Mouse (Mus musculus) limb, embryonic 11.5 days (tissue): ENCODE measurements around the gene Cenpt. TPM values are rescaled to one million over a fixed set of nuclear protein-coding genes. Genes with fewer than 3 reads are reported as not detected.
A peak's percentile ranks its signal among the peaks of the same experiment; 100 is the strongest.

Experiments
- ATAC-seq: fragments of 200-750 bp; cut with Nextera tagmentation; 2 replicates; pipeline ENCODE4 v1.8.0; 2017; ENCODE audit warnings: low read depth; ENCODE audit not compliant: insufficient number of reproducible peaks, low FRiP score, low TSS enrichment
- DNase-seq: peaks from one replicate; pipeline ENCODE4 v3.0.0-alpha.2; 2015; ENCODE audit warnings: low spot score
- H3K27ac ChIP-seq: fragments of 300-500 bp; sonication (generic); replicated peaks from 2 replicates; pipeline ENCODE4 v1.5.1; 2014; ENCODE audit warnings: low read depth, mild to moderate bottlenecking, low read length
- H3K27me3 ChIP-seq: fragments of 300-500 bp; sonication (generic); 2 replicates; pipeline ENCODE4 v1.6.1; 2014; ENCODE audit warnings: mild to moderate bottlenecking, low read length, mixed read lengths; ENCODE audit not compliant: control insufficient read depth, insufficient read depth
- H3K36me3 ChIP-seq: fragments of 300-500 bp; sonication (generic); 2 replicates; pipeline ENCODE4 v1.6.1; 2014; ENCODE audit warnings: mild to moderate bottlenecking, low read length, moderate library complexity, mixed read lengths; ENCODE audit not compliant: control insufficient read depth, insufficient read depth
- H3K4me1 ChIP-seq: fragments of 300-500 bp; sonication (generic); 2 replicates; pipeline ENCODE4 v1.6.1; 2014; ENCODE audit warnings: low read length, mixed read lengths; ENCODE audit not compliant: control insufficient read depth, insufficient read depth
- H3K4me2 ChIP-seq: fragments of 300-500 bp; sonication (generic); 2 replicates; pipeline ENCODE4 v1.6.1; 2014; ENCODE audit warnings: low read depth, mild to moderate bottlenecking, moderate library complexity; ENCODE audit not compliant: severe bottlenecking
- H3K4me3 ChIP-seq: fragments of 300-500 bp; sonication (generic); 2 replicates; pipeline ENCODE4 v1.5.1; 2014; ENCODE audit warnings: low read depth, low read length
- H3K9ac ChIP-seq: fragments of 300-500 bp; sonication (generic); 2 replicates; pipeline ENCODE4 v1.6.1; 2014; ENCODE audit warnings: mild to moderate bottlenecking, low read length
- H3K9me3 ChIP-seq: fragments of 300-500 bp; sonication (generic); 2 replicates; pipeline ENCODE4 v1.6.1; 2016; ENCODE audit warnings: low read length; ENCODE audit not compliant: control insufficient read depth
- WGBS: fragments of 180-500 bp; shearing (Covaris S2); extraction: QIAGEN DNeasy Blood & Tissue Kit; methylation state at CpG from one replicate; pipeline ENCODE4 v1.1.7; 2014; 5-methylcytosine and 5-hydroxymethylcytosine counted together
- polyA plus RNA-seq: library from polyadenylated mRNA; unstranded; fragments of >200 nt; fragmentation: Nextera tagmentation; extraction: Ambion mirVana; gene quantifications from 2 replicates; pipeline ENCODE4 v1.2.1, GENCODE M21; 2014

Gene Cenpt
- polyA plus RNA-seq, 1 experiment from 2014 or later, result 48.8 TPM

- H3K4me1 ChIP-seq, result peaks cover 9% of the 10 kb centered on the region; the same call in 1 of the 2 replicates
- peak overlapping the region; percentile 99 for H3K4me3 ChIP-seq
- peak overlapping the region; percentile 86 for H3K9ac ChIP-seq
- H3K36me3 ChIP-seq, result peaks cover 8% of the 10 kb centered on the region; the same call in 1 of the 2 replicates
- ATAC-seq, result no peak
- no peaks in the 10 kb centered on the region for H3K27me3 ChIP-seq
- no peaks in the 10 kb centered on the region for H3K9me3 ChIP-seq
- no peak for DNase-seq
- WGBS, result 10% methylated on average over 4 of the region's 4 CpGs
- H3K4me2 ChIP-seq, result peak overlapping the region; percentile 63
- H3K27ac ChIP-seq, result no peak overlapping the region
These were observed 26.7 kb downstream of the Cenpt start for GRCm38 (mm10) chr8:105826379-105826778.

- Histone ChIP-seq H3K27ac (no peak overlapping the region), H3K9me3 (no peaks in the 10 kb centered on the region), H3K36me3 (peaks cover 12% of the 10 kb centered on the region; the same call in 1 of the 2 replicates), H3K4me3 (peak overlapping the region; percentile 99), H3K4me2 (peak overlapping the region; percentile 63; the same call in 1 of the 2 replicates), H3K27me3 (no peaks in the 10 kb centered on the region), H3K4me1 (peaks cover 9% of the 10 kb centered on the region; the same call in 1 of the 2 replicates), H3K9ac (no peak overlapping the region)
- no peak for DNase-seq
- ATAC-seq, result no peak
- 67% methylated on average over 4 of the region's 4 CpGs for WGBS
These were observed 27.6 kb downstream of the Cenpt start for GRCm38 (mm10) chr8:105825506-105825905.

GRCm38 (mm10) chr8:105820925-105821324 lies 32.2 kb downstream of the Cenpt start:
- H3K27me3 ChIP-seq, result no peaks in the 10 kb centered on the region
- H3K9ac ChIP-seq, result no peak overlapping the region
- no peaks in the 10 kb centered on the region for H3K9me3 ChIP-seq
- H3K4me1 ChIP-seq, result peaks cover 3% of the 10 kb centered on the region; the same call in 1 of the 2 replicates
- H3K4me3 ChIP-seq, result no peak overlapping the region
- ATAC-seq (peak; percentile 60; the same call in 1 of the 2 replicates), DNase-seq (no peak)
- 88% methylated on average over 1 of the region's 1 CpGs for WGBS
- H3K36me3 ChIP-seq, result peaks cover 13% of the 10 kb centered on the region; the same call in 1 of the 2 replicates
- no peak overlapping the region for H3K27ac ChIP-seq
- H3K4me2 ChIP-seq, result no peak overlapping the region

DNA sequence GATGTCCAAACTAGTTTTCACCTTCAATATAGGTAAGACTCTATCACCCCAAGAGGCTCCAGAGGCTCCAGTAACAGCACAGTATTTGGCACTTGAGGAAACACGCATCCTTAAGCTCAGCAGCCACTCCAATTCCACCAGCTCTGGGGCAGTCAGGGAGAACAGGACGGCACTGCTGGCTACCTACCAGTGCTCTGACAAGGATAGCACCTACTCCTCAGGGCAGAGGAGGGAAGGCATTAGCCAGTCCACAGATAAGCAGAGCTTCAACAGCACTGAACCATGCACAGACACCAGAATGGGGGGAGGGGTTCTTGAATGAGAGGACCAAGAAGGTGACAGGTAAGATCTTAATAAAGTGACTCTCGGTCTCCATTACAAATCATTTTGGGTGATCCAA lies 33.4 kb downstream of the Cenpt start:
- H3K4me3 ChIP-seq, result no peak overlapping the region
- no peak overlapping the region for H3K9ac ChIP-seq
- no peak for DNase-seq
- ATAC-seq, result no peak
- H3K4me2 ChIP-seq, result no peak overlapping the region
- peaks cover 13% of the 10 kb centered on the region; the same call in 1 of the 2 replicates for H3K36me3 ChIP-seq
- H3K27me3 ChIP-seq, result no peaks in the 10 kb centered on the region
- no peak overlapping the region for H3K27ac ChIP-seq
- 89% methylated on average over 3 of the region's 3 CpGs for WGBS
- no peaks in the 10 kb centered on the region for H3K9me3 ChIP-seq
- no peaks in the 10 kb centered on the region for H3K4me1 ChIP-seq

GRCm38 (mm10) chr8:105813241-105813640 lies 39.8 kb downstream of the Cenpt start:
- no peak overlapping the region for H3K9ac ChIP-seq
- no peak overlapping the region for H3K27ac ChIP-seq
- ATAC-seq (no peak), DNase-seq (no peak)
- H3K4me1 ChIP-seq, result no peaks in the 10 kb centered on the region
- H3K4me3 ChIP-seq, result no peak overlapping the region
- WGBS, result 96% methylated on average over 6 of the region's 6 CpGs
- 0 out of 2 replicates have a peak, but pooled peaks cover 4% of the 10 kb centered on the region for H3K36me3 ChIP-seq
- H3K9me3 ChIP-seq, result no peaks in the 10 kb centered on the region
- H3K4me2 ChIP-seq, result no peak overlapping the region
- no peaks in the 10 kb centered on the region for H3K27me3 ChIP-seq

- H3K27me3 ChIP-seq, result no peaks in the 10 kb centered on the region
- H3K27ac ChIP-seq, result no peak overlapping the region
- WGBS, result 88% methylated on average over 5 of the region's 5 CpGs
- no peak for ATAC-seq
- H3K4me2 ChIP-seq, result no peak overlapping the region
- no peak overlapping the region for H3K9ac ChIP-seq
- DNase-seq, result no peak
- 0 out of 2 replicates have a peak, but pooled peaks cover 4% of the 10 kb centered on the region for H3K36me3 ChIP-seq
- no peak overlapping the region for H3K4me3 ChIP-seq
- no peaks in the 10 kb centered on the region for H3K4me1 ChIP-seq
- H3K9me3 ChIP-seq, result no peaks in the 10 kb centered on the region
These were observed 40.6 kb downstream of the Cenpt start for GRCm38 (mm10) chr8:105812511-105812910.

- H3K27me3 ChIP-seq, result no peaks in the 10 kb centered on the region
- H3K9ac ChIP-seq, result no peak overlapping the region
- DNase-seq, result no peak
- no peak for ATAC-seq
- no peak overlapping the region for H3K4me2 ChIP-seq
- 85% methylated on average over 3 of the region's 3 CpGs for WGBS
- H3K36me3 ChIP-seq, result 0 out of 2 replicates have a peak, but pooled peaks cover 4% of the 10 kb centered on the region
- no peak overlapping the region for H3K27ac ChIP-seq
- H3K4me3 ChIP-seq, result no peak overlapping the region
- H3K4me1 ChIP-seq, result no peaks in the 10 kb centered on the region
- H3K9me3 ChIP-seq, result no peaks in the 10 kb centered on the region
These were observed 41.5 kb downstream of the Cenpt start for GRCm38 (mm10) chr8:105811543-105811942.

GRCm38 (mm10) chr8:105811061-105811460 lies 42.0 kb downstream of the Cenpt start:
- Histone ChIP-seq H3K4me2 (no peak overlapping the region), H3K9me3 (no peaks in the 10 kb centered on the region), H3K4me3 (no peak overlapping the region), H3K4me1 (no peaks in the 10 kb centered on the region), H3K27ac (no peak overlapping the region), H3K9ac (no peak overlapping the region), H3K36me3 (0 out of 2 replicates have a peak, but pooled peaks cover 4% of the 10 kb centered on the region), H3K27me3 (no peaks in the 10 kb centered on the region)
- no peak for ATAC-seq
- no peak for DNase-seq
- 92% methylated on average over 10 of the region's 10 CpGs for WGBS
